Mouse (Mus musculus): Measurements from ENCODE around the gene Gm11549.

DNA sequence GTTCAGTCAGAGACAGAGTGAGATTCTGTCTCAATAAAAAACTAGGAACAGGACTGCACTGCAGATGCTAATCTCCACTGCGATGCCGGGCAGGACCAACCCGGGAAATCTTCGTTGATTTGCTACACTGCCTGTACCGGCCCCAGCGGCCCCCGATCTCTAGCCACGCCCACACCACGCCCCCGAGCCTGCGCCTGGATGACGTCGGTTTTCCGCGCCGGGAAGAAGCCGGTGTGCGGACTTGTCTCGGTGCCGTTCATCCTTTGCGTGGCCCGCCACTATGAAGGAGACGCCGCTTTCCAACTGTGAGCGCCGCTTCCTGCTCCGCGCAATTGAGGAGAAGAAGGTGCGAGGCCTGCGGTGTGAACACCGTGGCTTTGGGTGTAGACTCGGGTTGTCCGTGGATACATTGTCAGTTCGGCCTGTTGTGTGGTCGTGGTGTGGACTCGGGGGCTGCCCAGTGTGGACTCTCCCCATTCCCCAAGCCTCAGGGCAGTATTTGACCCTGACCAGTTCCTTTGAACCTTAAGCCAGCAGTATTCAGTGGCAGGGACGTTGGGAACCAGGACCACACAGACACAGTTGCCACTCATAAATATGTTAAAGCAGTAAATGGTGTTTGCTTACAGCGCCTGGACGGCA is 30.9 kb upstream of the Gm11549 start, which contains the start of gene Exosc9:
- no peak for TF ChIP-seq TAL1 (IDR thresholded peaks at IDR 0.05; ENCODE audit: low read length)
- TF ChIP-seq GATA1 (IDR thresholded peaks at IDR 0.05; ENCODE audit: low read length) = no peak
